Mouse (Mus musculus) forebrain, embryonic 15.5 days (tissue): ENCODE data around the gene Ppm1f. TPM values are rescaled to one million over a fixed set of nuclear protein-coding genes. Genes with fewer than 3 reads are reported as not detected.

Experiments
- polyA plus RNA-seq: library from polyadenylated mRNA; unstranded; fragments of >200 nt; fragmentation: Nextera tagmentation; extraction: Ambion mirVana; gene quantifications from 2 replicates; pipeline ENCODE4 v1.2.1, GENCODE M21; 2015

The Ppm1f gene
- polyA plus RNA-seq, 1 experiment from 2014 or later = 26.4 TPM

Other genes starting within 250 kb of the Ppm1f start
- gene Olfr19, start 220.1 kb upstream of the Ppm1f start, polyA plus RNA-seq = not detected in 2 replicates
- 9.7 and 11.3 TPM in 2 replicates for gene Spag6l, start 67.0 kb upstream of the Ppm1f start, polyA plus RNA-seq
- gene Igll1, start 32.5 kb upstream of the Ppm1f start, polyA plus RNA-seq = not detected in 2 replicates
- gene Top3b, start 25.7 kb upstream of the Ppm1f start, polyA plus RNA-seq = 68.8 and 75.8 TPM in 2 replicates
- 1.7 and 2.7 TPM in 2 replicates for gene Vpreb1, start 25.6 kb upstream of the Ppm1f start, polyA plus RNA-seq
- gene Mapk1, start 86.9 kb downstream of the Ppm1f start, polyA plus RNA-seq = 186 and 193 TPM in 2 replicates
- gene Ypel1, start 173.2 kb downstream of the Ppm1f start, polyA plus RNA-seq = 181 and 183 TPM in 2 replicates
- gene Ppil2, start 214.8 kb downstream of the Ppm1f start, polyA plus RNA-seq = 161 and 162 TPM in 2 replicates
- 27.1 and 30.1 TPM in 2 replicates for gene 2610318N02Rik, start 228.7 kb downstream of the Ppm1f start, polyA plus RNA-seq
- gene Sdf2l1, start 235.9 kb downstream of the Ppm1f start, polyA plus RNA-seq = 43.4 and 47.2 TPM in 2 replicates
- 23.1 and 26.3 TPM in 2 replicates for gene Ydjc, start 248.2 kb downstream of the Ppm1f start, polyA plus RNA-seq